Mouse (Mus musculus): ENCODE measurements around the gene Nol8.

- TF ChIP-seq CHD2 (IDR thresholded peaks at IDR 0.05; ENCODE audit: low read depth, low read length): no peak
- TF ChIP-seq MAFK (IDR thresholded peaks at IDR 0.05; ENCODE audit: insufficient read depth, low read depth, low read length): no peak
Measured at GRCm38 (mm10) chr13:49642650-49643049, 10.2 kb upstream of the Nol8 start.
